Mouse (Mus musculus): ENCODE results near the gene Gm15130. TPM values are rescaled to one million over a fixed set of nuclear protein-coding genes. Genes with fewer than 3 reads are reported as not detected.

The Gm15130 gene
- not detected in 2 replicates for polyA plus RNA-seq (2014; fragmentation: Nextera tagmentation; extraction: Ambion mirVana)

GRCm38 (mm10) chr2:111152836-111153235 is at the start of gene Gm15130:
TSS of gene Gm15130 (minus strand) at chr2:111152936.
- 75% methylated on average over 2 of the region's 2 CpGs for WGBS
- no peak within 1 kb of the TSS for H3K4me3 ChIP-seq (ENCODE audit: low read depth, low read length)
- no peak within 1 kb of the TSS for H3K9ac ChIP-seq (replicated peaks; ENCODE audit: low read length)

GRCm38 (mm10) chr2:111182068-111182467 is 29.3 kb upstream of the Gm15130 start:
- WGBS = 97% methylated on average over 11 of the region's 11 CpGs
- H3K9ac ChIP-seq (replicated peaks; ENCODE audit: low read length) = no peak overlapping the region
- DNase-seq (ENCODE audit: low spot score) = no peak
- H3K4me1 ChIP-seq (ENCODE audit: control insufficient read depth, insufficient read depth, low read length) = no peaks in the 10 kb centered on the region
- ATAC-seq (replicated peaks; ENCODE audit: insufficient number of reproducible peaks, low FRiP score, low TSS enrichment, low read depth) = no peak
- H3K36me3 ChIP-seq (replicated peaks; ENCODE audit: control insufficient read depth, insufficient read depth, low read depth, low read length) = no peaks in the 10 kb centered on the region
- H3K4me3 ChIP-seq (ENCODE audit: low read depth, low read length) = no peak overlapping the region
- H3K27ac ChIP-seq (replicated peaks; ENCODE audit: low read depth, low read length) = no peak overlapping the region
- no peaks in the 10 kb centered on the region for H3K9me3 ChIP-seq (replicated peaks; ENCODE audit: control insufficient read depth, low read length)
- no peak overlapping the region for H3K4me2 ChIP-seq (ENCODE audit: low read depth, low read length)
- no peaks in the 10 kb centered on the region for H3K27me3 ChIP-seq (ENCODE audit: control insufficient read depth, insufficient read depth, low read length)

More at GRCm38 (mm10) chr2:111152836-111153235, at the start of gene Gm15130:
- Histone ChIP-seq H3K4me1 (ENCODE audit: control insufficient read depth, insufficient read depth, low read length) (no peaks in the 10 kb centered on the region), H3K9me3 (replicated peaks; ENCODE audit: control insufficient read depth, low read length) (no peaks in the 10 kb centered on the region), H3K27me3 (ENCODE audit: control insufficient read depth, insufficient read depth, low read length) (no peaks in the 10 kb centered on the region), H3K27ac (replicated peaks; ENCODE audit: low read depth, low read length) (no peak within 1 kb of the TSS), H3K36me3 (replicated peaks; ENCODE audit: control insufficient read depth, insufficient read depth, low read depth, low read length) (no peaks in the 10 kb centered on the region), H3K4me2 (ENCODE audit: low read depth, low read length) (no peak within 1 kb of the TSS)
- no peak for DNase-seq (ENCODE audit: low spot score)
- no peak for ATAC-seq (replicated peaks; ENCODE audit: insufficient number of reproducible peaks, low FRiP score, low TSS enrichment, low read depth)

- Histone ChIP-seq H3K27ac (replicated peaks; ENCODE audit: low read depth, low read length) (no peak overlapping the region), H3K36me3 (replicated peaks; ENCODE audit: control insufficient read depth, insufficient read depth, low read depth, low read length) (no peaks in the 10 kb centered on the region), H3K4me1 (ENCODE audit: control insufficient read depth, insufficient read depth, low read length) (no peaks in the 10 kb centered on the region), H3K4me2 (ENCODE audit: low read depth, low read length) (no peak overlapping the region), H3K4me3 (ENCODE audit: low read depth, low read length) (no peak overlapping the region), H3K9me3 (replicated peaks; ENCODE audit: control insufficient read depth, low read length) (no peaks in the 10 kb centered on the region), H3K27me3 (ENCODE audit: control insufficient read depth, insufficient read depth, low read length) (no peaks in the 10 kb centered on the region), H3K9ac (replicated peaks; ENCODE audit: low read length) (no peak overlapping the region)
- WGBS = 49% methylated on average over 5 of the region's 5 CpGs
- DNase-seq (ENCODE audit: low spot score) = no peak
- ATAC-seq (replicated peaks; ENCODE audit: insufficient number of reproducible peaks, low FRiP score, low TSS enrichment, low read depth) = no peak
Measured at GRCm38 (mm10) chr2:111135739-111136138, 17.0 kb downstream of the Gm15130 start.

- Histone ChIP-seq H3K27me3 (ENCODE audit: control insufficient read depth, insufficient read depth, low read length) (no peaks in the 10 kb centered on the region), H3K9ac (replicated peaks; ENCODE audit: low read length) (no peak within 1 kb of the TSS), H3K4me3 (ENCODE audit: low read depth, low read length) (no peak within 1 kb of the TSS), H3K36me3 (replicated peaks; ENCODE audit: control insufficient read depth, insufficient read depth, low read depth, low read length) (no peaks in the 10 kb centered on the region), H3K4me1 (ENCODE audit: control insufficient read depth, insufficient read depth, low read length) (no peaks in the 10 kb centered on the region), H3K9me3 (replicated peaks; ENCODE audit: control insufficient read depth, low read length) (no peaks in the 10 kb centered on the region), H3K4me2 (ENCODE audit: low read depth, low read length) (no peak within 1 kb of the TSS), H3K27ac (replicated peaks; ENCODE audit: low read depth, low read length) (no peak within 1 kb of the TSS)
- ATAC-seq (replicated peaks; ENCODE audit: insufficient number of reproducible peaks, low FRiP score, low TSS enrichment, low read depth) (no peak), DNase-seq (ENCODE audit: low spot score) (no peak)
Measured at GRCm38 (mm10) chr2:111105882-111106281, 46.9 kb downstream of the Gm15130 start, which contains the start of gene Gm13941. TSS of gene Gm13941 (minus strand) at chr2:111105982.

Other genes with a start within 250 kb of the Gm15130 start
- 0.11 and 0.73 TPM in 2 replicates for gene Ano3, start 202.0 kb downstream of the Gm15130 start, polyA plus RNA-seq (2014; fragmentation: Nextera tagmentation; extraction: Ambion mirVana)
- gene Gm13941, start 47.0 kb downstream of the Gm15130 start, polyA plus RNA-seq (2014; fragmentation: Nextera tagmentation; extraction: Ambion mirVana) = not detected in 2 replicates
- gene 4930430A15Rik, start 76.7 kb upstream of the Gm15130 start, polyA plus RNA-seq (2014; fragmentation: Nextera tagmentation; extraction: Ambion mirVana) = not detected in 2 replicates
- not detected in 2 replicates for gene Olfr1275, start 82.3 kb upstream of the Gm15130 start, polyA plus RNA-seq (2014; fragmentation: Nextera tagmentation; extraction: Ambion mirVana)
- not detected in 2 replicates for gene Olfr1276, start 101.6 kb upstream of the Gm15130 start, polyA plus RNA-seq (2014; fragmentation: Nextera tagmentation; extraction: Ambion mirVana)
- gene Olfr1277, start 121.2 kb upstream of the Gm15130 start, polyA plus RNA-seq (2014; fragmentation: Nextera tagmentation; extraction: Ambion mirVana) = not detected in 2 replicates
- not detected in 2 replicates for gene Olfr1278, start 137.2 kb upstream of the Gm15130 start, polyA plus RNA-seq (2014; fragmentation: Nextera tagmentation; extraction: Ambion mirVana)
- not detected in 2 replicates for gene Olfr1279, start 147.7 kb upstream of the Gm15130 start, polyA plus RNA-seq (2014; fragmentation: Nextera tagmentation; extraction: Ambion mirVana)
- not detected in 2 replicates for gene Olfr1280, start 161.1 kb upstream of the Gm15130 start, polyA plus RNA-seq (2014; fragmentation: Nextera tagmentation; extraction: Ambion mirVana)
- not detected in 2 replicates for gene Olfr1281, start 173.6 kb upstream of the Gm15130 start, polyA plus RNA-seq (2014; fragmentation: Nextera tagmentation; extraction: Ambion mirVana)
- not detected in 2 replicates for gene Olfr1282, start 183.1 kb upstream of the Gm15130 start, polyA plus RNA-seq (2014; fragmentation: Nextera tagmentation; extraction: Ambion mirVana)
- gene Olfr1283, start 213.9 kb upstream of the Gm15130 start, polyA plus RNA-seq (2014; fragmentation: Nextera tagmentation; extraction: Ambion mirVana) = not detected in 2 replicates
- gene Olfr1284, start 222.6 kb upstream of the Gm15130 start, polyA plus RNA-seq (2014; fragmentation: Nextera tagmentation; extraction: Ambion mirVana) = not detected in 2 replicates